Mouse (Mus musculus) MEL (cell line): ENCODE data around the gene Nmrk2. TPM values are rescaled to one million over a fixed set of nuclear protein-coding genes. Genes with fewer than 3 reads are reported as not detected.

Experiments
- DNase-seq: peaks from one replicate; pipeline ENCODE4 v3.0.0; 2011; ENCODE audit warnings: low read depth, low spot score
- H3K27ac ChIP-seq: 2 replicates; pipeline ENCODE4 v1.5.1; 2012; ENCODE audit warnings: low read depth, mild to moderate bottlenecking, control low read depth, low read length, moderate library complexity; ENCODE audit not compliant: control insufficient read depth
- H3K27me3 ChIP-seq, 2 experiments: fragments of 150-350 bp in 1 of 2; sonication (generic) in 1 of 2; 2 replicates each; pipeline ENCODE4 v1.6.1; 2012; ENCODE audit warnings: low read length in 2 of 2, mild to moderate bottlenecking in 2 of 2, improper control_type of control experiment in 1 of 2, moderate library complexity in 1 of 2; ENCODE audit not compliant: insufficient read depth in 2 of 2, control insufficient read depth in 1 of 2
- H3K36me3 ChIP-seq, 2 experiments: 2 replicates each; pipeline ENCODE4 v1.6.1; 2012 to 2014; ENCODE audit warnings: low read length in 2 of 2, improper control_type of control experiment in 1 of 2, inconsistent platforms in 1 of 2, mild to moderate bottlenecking in 1 of 2; ENCODE audit not compliant: insufficient read depth in 2 of 2, control insufficient read depth in 1 of 2
- H3K4me1 ChIP-seq, 2 experiments: fragments of 150-350 bp in 1 of 2; sonication (generic) in 1 of 2; 2 replicates each; pipeline ENCODE4 v1.6.1; 2012; ENCODE audit warnings: low read length in 2 of 2, improper control_type of control experiment in 1 of 2, mild to moderate bottlenecking in 1 of 2; ENCODE audit not compliant: insufficient read depth in 2 of 2, control insufficient read depth in 1 of 2
- H3K4me3 ChIP-seq, 2 experiments: fragments of 150-350 bp in 1 of 2; sonication (generic) in 1 of 2; 2 replicates each; pipeline ENCODE4 v1.5.1; 2012; ENCODE audit warnings: low read depth in 2 of 2, low read length in 2 of 2, mild to moderate bottlenecking in 2 of 2, moderate library complexity in 2 of 2, control low read depth in 1 of 2, improper control_type of control experiment in 1 of 2; ENCODE audit not compliant: control insufficient read depth in 1 of 2, insufficient read depth in 1 of 2
- H3K79me2 ChIP-seq: 2 replicates; pipeline ENCODE4 v1.6.1; 2012; ENCODE audit warnings: mild to moderate bottlenecking, low read length, moderate library complexity; ENCODE audit not compliant: control insufficient read depth, poor library complexity, insufficient read depth
- H3K9ac ChIP-seq: 2 replicates; pipeline ENCODE4 v1.6.1; 2012; ENCODE audit warnings: low read depth, mild to moderate bottlenecking, control low read depth, low read length, moderate library complexity; ENCODE audit not compliant: control insufficient read depth, poor library complexity, severe bottlenecking
- H3K9me3 ChIP-seq: fragments of 150-350 bp; sonication (generic); replicated peaks from 2 replicates; pipeline ENCODE4 v1.6.1; 2012; ENCODE audit warnings: mild to moderate bottlenecking, low read length, improper control_type of control experiment, moderate library complexity; ENCODE audit not compliant: insufficient read depth
- CHD1 ChIP-seq: IDR thresholded peaks from 2 replicates; pipeline ENCODE4 v1.6.1; 2012; ENCODE audit warnings: low read depth, mild to moderate bottlenecking, inconsistent platforms, low read length, improper control_type of control experiment
- CHD2 ChIP-seq: IDR thresholded peaks from 2 replicates; pipeline ENCODE4 v1.6.1; 2011; ENCODE audit warnings: low read length, improper control_type of control experiment
- E2F4 ChIP-seq: IDR thresholded peaks from 2 replicates; pipeline ENCODE4 v1.6.1; 2011; ENCODE audit warnings: low read depth, low read length, improper control_type of control experiment, borderline replicate concordance
- ETS1 ChIP-seq: IDR thresholded peaks from 2 replicates; pipeline ENCODE4 v1.6.1; 2012; ENCODE audit warnings: low read depth, mild to moderate bottlenecking, inconsistent platforms, low read length, improper control_type of control experiment, moderate library complexity
- GABPA ChIP-seq: IDR thresholded peaks from 2 replicates; pipeline ENCODE4 v1.6.1; 2012; ENCODE audit warnings: low read depth, mild to moderate bottlenecking, inconsistent platforms, low read length, improper control_type of control experiment, moderate library complexity
- GATA1 ChIP-seq: IDR thresholded peaks from 2 replicates; pipeline ENCODE4 v1.6.1; 2011; ENCODE audit warnings: low read depth, low read length, improper control_type of control experiment
- JUND ChIP-seq: IDR thresholded peaks from 2 replicates; pipeline ENCODE4 v1.6.1; 2011; ENCODE audit warnings: low read depth, mild to moderate bottlenecking, improper control_type of control experiment, low read length
- KAT2A ChIP-seq: conservative IDR thresholded peaks from 2 replicates; pipeline ENCODE4 v1.6.1; 2012; ENCODE audit warnings: low read depth, low read length, improper control_type of control experiment, inconsistent platforms
- MAFK ChIP-seq: IDR thresholded peaks from 2 replicates; pipeline ENCODE4 v1.6.1; 2011; ENCODE audit warnings: low read depth, mild to moderate bottlenecking, low read length, improper control_type of control experiment, borderline replicate concordance
- MAZ ChIP-seq: IDR thresholded peaks from 2 replicates; pipeline ENCODE4 v1.6.1; 2012; ENCODE audit warnings: low read depth, mild to moderate bottlenecking, inconsistent platforms, low read length, improper control_type of control experiment
- MEF2A ChIP-seq: IDR thresholded peaks from 2 replicates; pipeline ENCODE4 v1.6.1; 2014; ENCODE audit warnings: low read depth, mild to moderate bottlenecking, inconsistent platforms, low read length, improper control_type of control experiment; ENCODE audit not compliant: poor library complexity, insufficient replicate concordance, severe bottlenecking; ENCODE audit errors: extremely low read depth
- MYC ChIP-seq: IDR thresholded peaks from 2 replicates; pipeline ENCODE4 v1.6.1; 2011; ENCODE audit warnings: low read depth, mild to moderate bottlenecking, low read length, improper control_type of control experiment, moderate library complexity
- NELFE ChIP-seq: IDR thresholded peaks from 2 replicates; pipeline ENCODE4 v1.6.1; 2011; ENCODE audit warnings: low read depth, low read length, improper control_type of control experiment
- NRF1 ChIP-seq: IDR thresholded peaks from 2 replicates; pipeline ENCODE4 v1.6.1; 2014; ENCODE audit warnings: low read depth, mild to moderate bottlenecking, inconsistent platforms, low read length, improper control_type of control experiment, moderate library complexity; ENCODE audit not compliant: poor library complexity, insufficient read depth, severe bottlenecking
- RAD21 ChIP-seq: IDR thresholded peaks from 2 replicates; pipeline ENCODE4 v1.6.1; 2011; ENCODE audit warnings: mild to moderate bottlenecking, low read depth, low read length, improper control_type of control experiment
- RCOR1 ChIP-seq: IDR thresholded peaks from 2 replicates; pipeline ENCODE4 v1.6.1; 2012; ENCODE audit warnings: low read depth, mild to moderate bottlenecking, inconsistent platforms, low read length, improper control_type of control experiment
- SIN3A ChIP-seq: IDR thresholded peaks from 2 replicates; pipeline ENCODE4 v1.6.1; 2012; ENCODE audit warnings: low read length, improper control_type of control experiment, inconsistent platforms
- SMC3 ChIP-seq: IDR thresholded peaks from 2 replicates; pipeline ENCODE4 v1.6.1; 2011; ENCODE audit warnings: low read depth, low read length, improper control_type of control experiment
- TAL1 ChIP-seq: IDR thresholded peaks from 2 replicates; pipeline ENCODE4 v1.6.1; 2012; ENCODE audit warnings: mild to moderate bottlenecking, inconsistent platforms, low read length, moderate library complexity, mixed read lengths
- TBP ChIP-seq: IDR thresholded peaks from 2 replicates; pipeline ENCODE4 v1.8.0; 2011; ENCODE audit warnings: low read depth, low read length, improper control_type of control experiment
- UBTF ChIP-seq: IDR thresholded peaks from 2 replicates; pipeline ENCODE4 v1.6.1; 2012; ENCODE audit warnings: low read depth, mild to moderate bottlenecking, inconsistent platforms, low read length, improper control_type of control experiment, moderate library complexity, borderline replicate concordance; ENCODE audit not compliant: insufficient read depth
- USF1 ChIP-seq: IDR thresholded peaks from 2 replicates; pipeline ENCODE4 v1.6.1; 2014; ENCODE audit warnings: low read depth, mild to moderate bottlenecking, inconsistent platforms, low read length, improper control_type of control experiment, moderate library complexity
- USF2 ChIP-seq, 2 experiments: IDR thresholded peaks; 2 replicates each; pipeline ENCODE4 v1.6.1; 2011 to 2012; ENCODE audit warnings: improper control_type of control experiment in 2 of 2, low read length in 2 of 2, borderline replicate concordance in 1 of 2, inconsistent platforms in 1 of 2, low read depth in 1 of 2, mild to moderate bottlenecking in 1 of 2; ENCODE audit not compliant: insufficient read depth in 1 of 2
- ZC3H11A ChIP-seq: IDR thresholded peaks from 2 replicates; pipeline ENCODE4 v1.6.1; 2012; ENCODE audit warnings: low read depth, mild to moderate bottlenecking, inconsistent platforms, low read length, improper control_type of control experiment
- ZMIZ1 ChIP-seq: IDR thresholded peaks from 2 replicates; pipeline ENCODE4 v1.6.1; 2012; ENCODE audit warnings: low read depth, mild to moderate bottlenecking, inconsistent platforms, low read length, improper control_type of control experiment, moderate library complexity
- polyA plus RNA-seq, 2 experiments: library from polyadenylated mRNA; stranded (reverse) in 1 of 2; unstranded in 1 of 2; fragments of >175 nt in 1 of 2; fragments of >200 nt in 1 of 2; gene quantifications; 2 replicates each; pipeline versions ENCODE4 v1.2.1 to v1.2.4; 2012; ENCODE audit warnings: low replicate concordance in 2 of 2, low read depth in 1 of 2; ENCODE audit not compliant: insufficient read length in 2 of 2, insufficient read depth in 1 of 2, missing spikeins in 1 of 2
- total RNA-seq: library from RNA; depleted of rRNA; stranded (reverse); fragments of 300-350 nt; gene quantifications from 2 replicates; pipeline ENCODE4 v1.2.3, GENCODE M21; 2012

The Nmrk2 gene
- total and polyA plus RNA-seq, 3 experiments, result not detected

GRCm38 (mm10) chr10:81154313-81154712, 47.5 kb downstream of the Nmrk2 start:
- Histone ChIP-seq H3K27ac (no peak overlapping the region), H3K79me2 (peaks cover 3% of the 10 kb centered on the region; the same call in 1 of the 2 replicates), H3K27me3 (no peaks in the 10 kb centered on the region), H3K4me1 (no peaks in the 10 kb centered on the region), H3K36me3 (peaks cover 0 to 5% of the 10 kb centered on the region in 2 experiments; a peak in 2 of 4 replicates), H3K9me3 (no peaks in the 10 kb centered on the region), H3K9ac (no peak overlapping the region), H3K4me3 (no peak overlapping the region)
- TF ChIP-seq UBTF (no peak), GABPA (no peak), USF1 (no peak), E2F4 (no peak), MYC (no peak), ETS1 (no peak), CHD1 (no peak), JUND (no peak), CHD2 (no peak), MAFK (no peak), TAL1 (no peak), GATA1 (no peak), RCOR1 (no peak)
- no peak for DNase-seq

GRCm38 (mm10) chr10:81152609-81153008, 49.2 kb downstream of the Nmrk2 start:
- no peaks in the 10 kb centered on the region for H3K9me3 ChIP-seq
- TF ChIP-seq ETS1 (no peak), SMC3 (no peak), USF1 (no peak), NRF1 (no peak), CHD2 (no peak), TAL1 (no peak), MYC (no peak), USF2 (IDR thresholded peaks at IDR 0.05; ENCODE audit: borderline replicate concordance in 1 of 2, insufficient read depth in 1 of 2, low read depth in 1 of 2, low read length in 2 of 2) (no peak), E2F4 (no peak), MEF2A (no peak), ZC3H11A (no peak), ZMIZ1 (no peak), SIN3A (no peak), GATA1 (no peak), TBP (no peak), NELFE (no peak), RAD21 (no peak), CHD1 (no peak), MAZ (no peak), KAT2A (no peak)
- TF ChIP-seq, all 39 proteins: peak for 0
- peaks cover 3% of the 10 kb centered on the region; the same call in 1 of the 2 replicates for H3K79me2 ChIP-seq
- H3K4me3 ChIP-seq, result no peak overlapping the region
- H3K4me1 ChIP-seq, result no peaks in the 10 kb centered on the region
- H3K27ac ChIP-seq, result no peak overlapping the region
- H3K36me3 ChIP-seq, result peaks cover 0 to 8% of the 10 kb centered on the region in 2 experiments; a peak in 2 of 4 replicates
- H3K9ac ChIP-seq, result no peak overlapping the region
- DNase-seq, result no peak
- no peaks in the 10 kb centered on the region for H3K27me3 ChIP-seq
